Mouse (Mus musculus) MEL-GATA-1-ER (cell line): ENCODE measurements around the gene Fhl2.
"Not testable (repeated sequence)": the region's sequence is repeated elsewhere in the genome, so short reads cannot be mapped to it uniquely, and the experiment has no call there.

Source experiments
- DNase-seq: peaks from one replicate; pipeline ENCODE4 v3.0.0-alpha.2; 2012; ENCODE audit warnings: low read depth; ENCODE audit errors: extremely low read depth

The Fhl2 gene

GRCm38 (mm10) chr1:43150225-43150624 lies 46.6 kb downstream of the Fhl2 start:
- DNase-seq, result no peak

GRCm38 (mm10) chr1:43147474-43147873 lies 49.3 kb downstream of the Fhl2 start:
- no peak for DNase-seq

- no peak for DNase-seq
These were observed 51.4 kb downstream of the Fhl2 start for GRCm38 (mm10) chr1:43145388-43145787.

- no peak for DNase-seq
These were observed 52.4 kb downstream of the Fhl2 start for GRCm38 (mm10) chr1:43144338-43144906.

- DNase-seq, result no peak
These were observed 53.0 kb downstream of the Fhl2 start for GRCm38 (mm10) chr1:43143791-43144190.

GRCm38 (mm10) chr1:43143284-43143683 lies 53.5 kb downstream of the Fhl2 start:
- DNase-seq, result no peak

GRCm38 (mm10) chr1:43142849-43143248 lies 53.9 kb downstream of the Fhl2 start:
- DNase-seq, result no peak

- no peak for DNase-seq
These were observed 55.2 kb downstream of the Fhl2 start for GRCm38 (mm10) chr1:43141555-43141961.

GRCm38 (mm10) chr1:43139587-43140266 lies 57.1 kb downstream of the Fhl2 start:
- DNase-seq, result peak; percentile 71

GRCm38 (mm10) chr1:43138268-43138812 lies 58.4 kb downstream of the Fhl2 start:
- DNase-seq, result no peak

- no peak for DNase-seq
These were observed 59.5 kb downstream of the Fhl2 start for GRCm38 (mm10) chr1:43137334-43137733.

- DNase-seq, result not testable (repeated sequence)
These were observed 60.2 kb downstream of the Fhl2 start for GRCm38 (mm10) chr1:43136488-43137029.

- no peak for DNase-seq
These were observed 65.2 kb downstream of the Fhl2 start for GRCm38 (mm10) chr1:43131591-43131990.

GRCm38 (mm10) chr1:43130219-43130981 lies 66.4 kb downstream of the Fhl2 start:
- no peak for DNase-seq

- DNase-seq, result no peak
These were observed 68.8 kb downstream of the Fhl2 start for GRCm38 (mm10) chr1:43127820-43128610.

- no peak for DNase-seq
These were observed 69.6 kb downstream of the Fhl2 start for GRCm38 (mm10) chr1:43127196-43127595.

GRCm38 (mm10) chr1:43124726-43125125 lies 72.1 kb downstream of the Fhl2 start:
- DNase-seq, result no peak

- DNase-seq, result no peak
These were observed 74.2 kb downstream of the Fhl2 start for GRCm38 (mm10) chr1:43122616-43123015.

- DNase-seq, result no peak
These were observed 75.8 kb downstream of the Fhl2 start for GRCm38 (mm10) chr1:43120950-43121349.

- DNase-seq, result no peak
These were observed 79.3 kb downstream of the Fhl2 start for GRCm38 (mm10) chr1:43117435-43117834.

- no peak for DNase-seq
These were observed 83.9 kb downstream of the Fhl2 start for GRCm38 (mm10) chr1:43112882-43113281.
